Mouse (Mus musculus) neural tube, embryonic 13.5 days (tissue): Measurements from ENCODE around the gene Tnfrsf12a. TPM values are rescaled to one million over a fixed set of nuclear protein-coding genes. Genes with fewer than 3 reads are reported as not detected.

Source experiments
- ATAC-seq: fragments of 200-750 bp; cut with Nextera tagmentation; 2 replicates; pipeline ENCODE4 v1.8.0; 2017; ENCODE audit warnings: low read depth, mild to moderate bottlenecking, moderate TSS enrichment, moderate library complexity
- H3K27ac ChIP-seq: fragments of 300-500 bp; sonication (generic); replicated peaks from 2 replicates; pipeline ENCODE4 v1.5.1; 2015; ENCODE audit warnings: moderate library complexity, mild to moderate bottlenecking, inconsistent platforms
- H3K27me3 ChIP-seq: fragments of 300-500 bp; sonication (generic); 2 replicates; pipeline ENCODE4 v1.6.1; 2015; ENCODE audit warnings: mild to moderate bottlenecking, inconsistent platforms
- H3K36me3 ChIP-seq: fragments of 300-500 bp; sonication (generic); 2 replicates; pipeline ENCODE4 v1.6.1; 2015; ENCODE audit warnings: mild to moderate bottlenecking, inconsistent platforms
- H3K4me1 ChIP-seq: fragments of 300-500 bp; sonication (generic); replicated peaks from 2 replicates; pipeline ENCODE4 v1.6.1; 2015; ENCODE audit warnings: inconsistent platforms
- H3K4me2 ChIP-seq: fragments of 300-500 bp; sonication (generic); 2 replicates; pipeline ENCODE4 v1.6.1; 2015; ENCODE audit warnings: inconsistent platforms, mild to moderate bottlenecking, moderate library complexity
- H3K4me3 ChIP-seq: fragments of 300-500 bp; sonication (generic); 2 replicates; pipeline ENCODE4 v1.5.1; 2015; ENCODE audit warnings: mild to moderate bottlenecking, inconsistent platforms
- H3K9ac ChIP-seq: fragments of 300-500 bp; sonication (generic); 2 replicates; pipeline ENCODE4 v1.6.1; 2015; ENCODE audit warnings: moderate library complexity, mild to moderate bottlenecking, inconsistent platforms
- H3K9me3 ChIP-seq: fragments of 300-500 bp; sonication (generic); 2 replicates; pipeline ENCODE4 v1.6.1; 2016; ENCODE audit warnings: inconsistent platforms
- WGBS: fragments of 180-500 bp; shearing (Covaris S2); methylation state at CpG from one replicate; pipeline ENCODE4 v1.1.7; 2015; 5-methylcytosine and 5-hydroxymethylcytosine counted together
- polyA plus RNA-seq: library from polyadenylated mRNA; unstranded; fragments of >200 nt; fragmentation: Nextera tagmentation; extraction: Ambion mirVana; gene quantifications from 2 replicates; pipeline ENCODE4 v1.2.1, GENCODE M21; 2015

The Tnfrsf12a gene
- polyA plus RNA-seq, 1 experiment from 2014 or later: 4.7 TPM

DNA sequence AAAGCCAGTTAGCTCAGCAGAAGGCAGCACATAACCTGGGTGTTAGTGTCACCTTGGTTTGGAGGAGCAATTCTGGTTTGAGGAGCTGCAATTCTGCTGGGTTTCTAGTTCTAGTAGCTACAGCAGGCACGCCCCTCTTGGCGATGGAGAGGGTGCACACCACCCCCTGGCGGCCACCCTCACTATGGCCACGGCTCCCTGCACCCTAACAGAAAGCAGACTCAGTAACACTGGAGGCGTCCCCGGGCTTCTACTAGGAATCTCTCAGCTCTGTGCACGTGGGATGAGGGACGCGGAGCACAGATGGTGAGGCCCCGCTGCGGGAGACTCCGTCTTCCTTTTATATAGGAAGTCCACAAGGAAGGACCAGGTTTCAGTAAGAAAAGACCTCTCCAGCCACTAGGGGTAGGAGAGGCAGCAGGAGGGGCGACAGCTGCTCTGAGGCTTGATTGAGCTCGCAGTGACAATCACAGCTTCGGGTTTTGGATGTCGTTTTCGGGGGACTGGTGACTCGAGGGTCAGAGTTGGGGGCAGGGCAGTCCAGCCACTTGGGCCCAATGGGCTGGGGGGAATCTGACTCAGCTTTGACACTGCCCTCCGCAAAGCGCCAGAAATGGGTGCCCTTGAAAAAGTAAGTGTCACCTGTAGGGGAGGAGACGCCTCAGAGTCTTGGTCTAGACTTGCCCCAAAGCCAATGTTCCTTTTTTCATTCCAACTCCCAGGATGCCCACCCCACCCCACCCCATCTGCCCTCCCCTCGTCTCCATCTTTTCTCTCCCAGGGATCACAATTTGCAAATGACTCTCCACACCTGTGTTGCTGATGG is 46.9 kb downstream of the Tnfrsf12a start:
- ATAC-seq: peak; percentile 83
- Histone ChIP-seq H3K36me3 (no peaks in the 10 kb centered on the region), H3K27ac (no peak overlapping the region), H3K4me1 (peaks cover 5% of the 10 kb centered on the region; the same call in 1 of the 2 replicates), H3K27me3 (no peaks in the 10 kb centered on the region), H3K4me3 (no peak overlapping the region), H3K4me2 (peak overlapping the region; percentile 44), H3K9ac (peak overlapping the region; percentile 53; the same call in 1 of the 2 replicates), H3K9me3 (no peaks in the 10 kb centered on the region)
- WGBS: 18% methylated on average over 22 of the region's 22 CpGs

DNA sequence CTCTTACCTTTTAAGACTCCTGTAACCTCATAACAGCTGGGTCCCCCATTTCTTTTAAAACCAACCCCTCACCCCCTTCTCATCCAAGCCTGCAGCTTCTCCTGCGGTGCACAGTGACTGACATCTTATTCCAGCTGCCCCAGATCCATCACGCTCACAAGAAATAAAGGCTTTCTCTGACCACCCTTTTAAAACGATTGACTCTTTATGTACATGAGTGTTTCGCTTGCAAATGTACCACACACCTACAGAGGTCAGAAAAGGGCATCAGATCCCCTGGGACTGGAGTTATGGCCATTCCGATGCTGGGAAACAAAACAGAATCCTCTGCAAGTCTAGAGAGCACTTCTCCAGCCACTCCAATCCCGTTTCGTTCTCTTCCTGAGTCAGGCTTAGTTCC is 49.5 kb downstream of the Tnfrsf12a start:
- H3K9ac ChIP-seq: no peak overlapping the region
- H3K9me3 ChIP-seq: no peaks in the 10 kb centered on the region
- no peak for ATAC-seq
- H3K27ac ChIP-seq: no peak overlapping the region
- no peaks in the 10 kb centered on the region for H3K36me3 ChIP-seq
- no peaks in the 10 kb centered on the region for H3K27me3 ChIP-seq
- H3K4me3 ChIP-seq: no peak overlapping the region
- 42% methylated on average over 7 of the region's 7 CpGs for WGBS
- no peak overlapping the region for H3K4me2 ChIP-seq
- peaks cover 5% of the 10 kb centered on the region; the same call in 1 of the 2 replicates for H3K4me1 ChIP-seq

Other genes starting within 250 kb of the Tnfrsf12a start
- not detected in 2 replicates for gene Vmn2r117, start 197.8 kb downstream of the Tnfrsf12a start, polyA plus RNA-seq
- 17.4 and 17.8 TPM in 2 replicates for gene Zfp213, start 113.2 kb downstream of the Tnfrsf12a start, polyA plus RNA-seq
- gene Zfp13, start 78.0 kb downstream of the Tnfrsf12a start, polyA plus RNA-seq: 24.4 and 28.8 TPM in 2 replicates
- gene Zscan10, start 76.6 kb downstream of the Tnfrsf12a start, polyA plus RNA-seq: not detected in 2 replicates
- gene Mmp25, start 32.2 kb downstream of the Tnfrsf12a start, polyA plus RNA-seq: 1.9 and 2.3 TPM in 2 replicates
- gene Bicdl2, start 17.0 kb downstream of the Tnfrsf12a start, polyA plus RNA-seq: 0.19 TPM in 1 of 2 replicates, not detected in the other
- gene Hcfc1r1, start 3.9 kb downstream of the Tnfrsf12a start, polyA plus RNA-seq: 102 and 132 TPM in 2 replicates
- gene Thoc6, start 3.6 kb downstream of the Tnfrsf12a start, polyA plus RNA-seq: 51.8 and 51.9 TPM in 2 replicates
- 0.53 and 1.2 TPM in 2 replicates for gene Cldn6, start 1.8 kb upstream of the Tnfrsf12a start, polyA plus RNA-seq
- 1.2 and 1.3 TPM in 2 replicates for gene Cldn9, start 6.6 kb upstream of the Tnfrsf12a start, polyA plus RNA-seq
- 0.36 and 0.54 TPM in 2 replicates for gene 1520401A03Rik, start 45.3 kb upstream of the Tnfrsf12a start, polyA plus RNA-seq
- gene Pkmyt1, start 48.9 kb upstream of the Tnfrsf12a start, polyA plus RNA-seq: 13.9 and 16.7 TPM in 2 replicates
- gene Paqr4, start 63.4 kb upstream of the Tnfrsf12a start, polyA plus RNA-seq: 48.3 and 51.5 TPM in 2 replicates
- gene Kremen2, start 68.4 kb upstream of the Tnfrsf12a start, polyA plus RNA-seq: 1.5 and 3.0 TPM in 2 replicates
- gene Flywch1, start 94.1 kb upstream of the Tnfrsf12a start, polyA plus RNA-seq: 213 and 231 TPM in 2 replicates
- gene Flywch2, start 108.6 kb upstream of the Tnfrsf12a start, polyA plus RNA-seq: 60.4 and 66.5 TPM in 2 replicates
- gene Srrm2, start 113.1 kb upstream of the Tnfrsf12a start, polyA plus RNA-seq: 535 and 581 TPM in 2 replicates
- gene Elob, start 151.7 kb upstream of the Tnfrsf12a start, polyA plus RNA-seq: 1,286 and 1,362 TPM in 2 replicates
- gene Prss33, start 158.6 kb upstream of the Tnfrsf12a start, polyA plus RNA-seq: not detected in 2 replicates
- not detected in 2 replicates for gene Prss32, start 166.4 kb upstream of the Tnfrsf12a start, polyA plus RNA-seq
- 0.96 and 1.4 TPM in 2 replicates for gene Prss41, start 166.7 kb upstream of the Tnfrsf12a start, polyA plus RNA-seq
- not detected in 2 replicates for gene Prss21, start 190.6 kb upstream of the Tnfrsf12a start, polyA plus RNA-seq
- gene Dcpp1, start 203.4 kb upstream of the Tnfrsf12a start, polyA plus RNA-seq: not detected in 2 replicates
- not detected in 2 replicates for gene Dcpp2, start 203.4 kb upstream of the Tnfrsf12a start, polyA plus RNA-seq
- gene Dcpp3, start 240.0 kb upstream of the Tnfrsf12a start, polyA plus RNA-seq: not detected in 2 replicates